Mouse (Mus musculus) liver, embryonic 14.5 days (tissue): ENCODE data around the gene Psma7.

ENCODE experiments used
- CTCF ChIP-seq: IDR thresholded peaks from 2 replicates; pipeline ENCODE4 v1.5.1; 2016; ENCODE audit warnings: antibody characterized with exemption, low read depth, control low read depth
- EP300 ChIP-seq: IDR thresholded peaks from 2 replicates; pipeline ENCODE4 v1.6.1; 2016; ENCODE audit warnings: antibody characterized with exemption, low read depth

GRCm38 (mm10) chr2:180033956-180034355 is 8.3 kb downstream of the Psma7 start:
- TF ChIP-seq CTCF (no peak), EP300 (no peak)
